Mouse (Mus musculus): ENCODE results near the gene Polr2l.
A peak's percentile ranks its signal among the peaks of the same experiment; 100 is the strongest.

The Polr2l gene

DNA sequence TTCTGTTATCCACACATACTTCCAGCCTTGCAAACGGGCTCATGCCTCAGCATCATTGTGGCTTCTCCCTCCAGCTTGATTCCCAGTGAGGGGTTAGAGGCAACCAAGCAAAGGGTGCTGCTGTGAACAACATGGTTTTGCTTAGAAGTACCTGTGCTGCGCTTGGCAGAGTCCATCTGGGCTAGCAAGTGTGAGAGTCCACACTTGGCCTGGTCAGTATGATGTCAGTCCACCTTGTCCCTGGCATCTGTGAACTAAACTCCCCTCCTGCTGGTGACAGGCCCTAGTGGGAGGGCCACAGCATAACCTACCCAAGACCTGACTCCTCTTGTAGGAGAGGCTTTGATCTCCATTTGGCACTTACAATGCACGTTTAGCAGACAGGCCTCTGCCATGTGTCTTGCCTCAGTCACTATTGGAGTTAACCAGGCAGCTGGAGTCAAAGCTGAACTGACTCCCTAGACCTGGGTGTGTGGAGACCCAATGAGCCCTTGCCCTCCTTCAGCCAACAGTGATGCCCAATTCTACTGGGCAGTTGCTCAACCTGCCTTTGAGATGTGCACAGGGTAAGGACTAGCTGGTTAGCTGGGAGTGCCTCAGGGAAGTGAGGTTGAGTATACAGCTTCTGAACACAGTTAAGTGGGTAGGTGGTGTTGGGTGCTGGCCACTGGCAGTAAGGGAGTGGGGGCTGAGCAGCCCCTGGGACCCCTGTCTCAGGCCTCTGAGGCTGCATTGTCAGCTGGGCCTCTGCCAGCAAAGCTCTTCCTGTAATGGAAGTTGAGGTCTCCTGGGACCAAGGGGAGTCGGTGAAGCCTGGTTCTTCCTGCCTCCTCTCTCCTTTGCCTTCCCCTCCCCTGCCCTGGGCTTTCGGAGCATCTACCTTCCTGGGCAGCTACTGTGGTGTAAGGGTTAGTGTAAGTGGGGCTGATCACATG is 9.5 kb upstream of the Polr2l start:
- no peak for DNase-seq (ENCODE audit: low spot score)

- no peak for DNase-seq (ENCODE audit: low spot score)
Observed at GRCm38 (mm10) chr7:141483114-141483653, 8.3 kb upstream of the Polr2l start.

DNA sequence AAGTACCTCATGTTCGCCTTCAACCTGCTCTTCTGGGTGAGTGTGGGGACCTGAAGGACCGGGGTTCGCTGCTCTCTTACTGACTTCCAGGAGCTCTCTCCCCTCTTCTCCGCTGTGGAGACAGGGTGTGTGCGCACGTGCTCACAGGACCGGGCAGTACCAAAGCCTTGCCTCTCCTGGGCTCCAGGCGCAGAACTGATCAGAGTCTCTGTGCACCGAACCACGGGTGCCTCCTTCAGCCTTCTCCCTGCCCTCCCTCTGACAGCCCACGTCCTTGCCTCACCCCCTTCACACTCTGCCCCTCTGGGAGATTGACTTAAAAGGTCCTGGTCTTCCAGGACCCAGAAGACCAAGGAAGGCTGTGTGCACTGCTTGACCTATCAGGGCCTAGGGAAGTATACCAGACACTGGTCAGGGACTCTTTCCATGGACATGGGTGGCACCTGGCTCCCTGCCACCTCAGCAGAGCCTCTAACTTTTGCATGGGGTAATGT is 7.6 kb upstream of the Polr2l start:
- DNase-seq (ENCODE audit: low spot score), result no peak

DNA sequence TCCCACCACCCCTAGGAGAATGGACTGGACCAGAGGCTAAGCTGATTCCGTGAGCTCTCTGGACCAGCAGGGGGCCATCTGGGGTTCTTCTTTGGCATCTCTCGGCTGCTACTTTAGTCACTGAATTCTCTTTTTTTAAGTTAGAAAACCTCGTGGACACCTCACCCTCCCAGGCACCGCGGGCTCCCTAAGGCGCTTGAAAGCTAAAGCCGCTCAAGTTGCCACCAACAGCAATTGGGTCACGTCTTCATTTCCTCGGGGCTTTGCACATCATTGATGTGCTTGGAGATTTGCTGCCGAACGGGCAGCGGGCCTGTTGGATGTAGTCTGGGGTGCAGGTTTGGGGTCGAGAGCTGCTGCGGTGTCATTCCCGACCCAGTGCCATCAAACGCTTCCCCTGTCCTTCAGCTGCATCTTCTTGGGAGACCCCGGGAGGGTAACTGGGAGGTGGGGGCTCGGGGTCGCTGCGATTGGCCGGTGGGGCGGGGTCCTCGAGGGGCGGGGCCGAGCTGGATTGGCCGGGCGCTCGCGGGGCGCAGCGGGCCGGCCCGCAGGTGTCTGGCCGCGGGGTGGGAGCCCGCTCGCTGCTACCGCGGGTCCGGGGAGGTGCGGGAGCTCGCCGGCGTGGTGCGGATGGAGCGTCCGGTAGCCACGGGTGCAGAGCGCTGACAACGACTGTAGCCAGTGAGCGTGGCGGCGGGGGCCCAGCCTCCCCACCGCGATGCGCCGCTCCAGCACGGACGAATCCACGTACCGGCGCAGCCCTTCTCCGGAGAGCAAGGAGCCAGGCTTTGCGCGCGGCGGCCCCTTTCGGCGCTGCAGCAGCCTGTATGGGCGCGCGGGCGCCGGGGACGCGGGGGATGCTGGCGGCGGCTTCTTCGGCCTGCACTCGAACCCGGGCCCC is 6.8 kb upstream of the Polr2l start:
- no peak for DNase-seq (ENCODE audit: low spot score)

- peak; percentile 84 for DNase-seq (ENCODE audit: low spot score)
Observed at GRCm38 (mm10) chr7:141480842-141481497, 6.0 kb upstream of the Polr2l start.

GRCm38 (mm10) chr7:141478270-141478748 is 3.4 kb upstream of the Polr2l start:
- DNase-seq (ENCODE audit: low spot score), result no peak

DNA sequence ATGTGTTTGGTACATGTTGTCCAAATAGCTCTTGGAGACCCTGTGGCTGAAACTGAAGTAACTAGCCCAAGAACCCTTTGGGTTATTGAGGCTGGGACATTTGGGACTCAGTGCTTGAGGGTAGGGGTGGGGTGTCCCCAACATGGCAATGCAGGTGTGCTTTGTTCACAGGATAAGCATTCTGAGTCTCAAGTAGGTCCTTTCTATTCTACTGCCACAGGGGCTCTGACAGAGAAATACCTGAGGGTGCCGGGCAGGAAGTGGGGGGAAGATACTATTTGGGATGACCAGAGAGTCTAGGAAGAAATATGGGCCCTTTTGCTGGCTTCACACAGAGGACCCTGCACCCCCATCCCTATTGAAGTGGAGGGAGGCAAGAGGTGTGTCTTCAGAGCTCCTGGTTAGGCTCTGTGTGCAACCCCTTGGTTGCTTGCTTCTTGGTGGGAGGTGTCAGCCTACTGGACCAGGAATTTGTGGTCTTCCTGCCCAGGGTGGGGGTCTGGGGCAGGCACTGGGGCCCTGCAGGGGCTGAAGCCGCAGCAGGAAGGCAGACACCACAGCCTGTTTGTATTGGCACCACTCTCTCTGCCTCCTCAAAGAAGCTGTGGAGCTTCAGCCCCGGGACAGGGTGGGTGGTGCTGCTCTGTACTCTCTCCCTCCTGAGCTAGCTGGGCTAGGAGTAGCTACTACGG is 2.8 kb upstream of the Polr2l start:
- DNase-seq (ENCODE audit: low spot score), result no peak

DNA sequence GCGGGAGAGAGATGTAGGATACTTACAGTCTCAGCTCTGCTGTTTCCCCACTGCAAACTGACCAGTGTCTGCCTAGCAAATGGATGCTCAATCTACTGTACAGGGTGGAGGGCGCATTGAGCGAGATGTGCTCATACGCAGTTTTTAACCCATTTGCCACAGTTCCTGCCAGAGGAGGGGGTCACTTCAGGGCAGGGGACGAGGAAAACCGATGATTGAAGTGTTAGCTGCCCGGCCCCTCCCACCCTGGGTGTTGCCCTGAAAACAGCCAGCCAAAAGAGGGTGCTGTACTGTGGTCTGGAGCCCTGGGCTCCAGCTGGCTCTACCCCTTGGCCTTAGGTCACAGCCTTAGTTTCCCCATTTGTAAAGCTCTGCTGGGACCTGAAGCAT is 2.0 kb upstream of the Polr2l start:
- no peak for DNase-seq (ENCODE audit: low spot score)

GRCm38 (mm10) chr7:141476226-141476980 is 1.5 kb upstream of the Polr2l start:
- peak; percentile 93 for DNase-seq (ENCODE audit: low spot score)

- DNase-seq (ENCODE audit: low spot score), result no peak
Observed at GRCm38 (mm10) chr7:141475805-141476158, 850 bp upstream of the Polr2l start.

GRCm38 (mm10) chr7:141474160-141474559 is 772 bp downstream of the Polr2l start:
- no peak for DNase-seq (ENCODE audit: low spot score)

GRCm38 (mm10) chr7:141472763-141473162 is 2.2 kb downstream of the Polr2l start:
- no peak for DNase-seq (ENCODE audit: low spot score)

- DNase-seq (ENCODE audit: low spot score), result no peak
Observed at GRCm38 (mm10) chr7:141472226-141472625, 2.7 kb downstream of the Polr2l start.

DNA sequence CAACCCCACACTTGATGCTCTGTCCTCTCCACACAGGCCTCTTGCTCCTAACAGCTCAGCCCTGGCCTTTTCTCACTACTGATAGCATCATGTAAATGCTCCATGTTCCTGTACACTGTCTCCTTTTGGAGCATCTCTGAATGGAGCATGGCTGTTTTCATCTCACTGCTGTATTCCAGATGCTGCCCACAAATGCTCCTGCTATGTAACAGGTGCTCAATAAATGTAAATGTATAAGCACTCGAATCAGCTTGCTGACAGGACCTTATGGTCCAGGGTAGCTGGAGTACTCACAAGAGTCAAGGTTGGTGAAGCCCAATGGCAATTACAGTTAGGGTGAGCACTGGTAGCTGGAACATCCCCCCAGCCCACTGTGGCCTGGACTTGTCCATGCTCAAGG is 3.7 kb downstream of the Polr2l start:
- DNase-seq (ENCODE audit: low spot score), result no peak

DNA sequence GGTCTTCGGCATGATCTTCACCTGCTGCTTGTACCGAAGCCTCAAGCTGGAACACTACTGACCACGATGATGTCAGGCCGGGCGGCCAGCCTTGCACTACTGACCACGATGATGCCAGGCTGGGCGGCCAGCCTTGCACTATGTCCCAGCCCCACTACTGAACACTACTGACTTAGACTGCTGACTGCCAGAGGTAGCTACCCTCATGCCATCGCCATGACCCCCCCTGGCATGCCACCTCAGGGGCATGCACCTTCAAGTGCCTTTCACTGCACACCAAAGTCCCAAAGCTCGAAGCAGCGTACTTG is 4.3 kb downstream of the Polr2l start:
- no peak for DNase-seq (ENCODE audit: low spot score)

- DNase-seq (ENCODE audit: low spot score), result no peak
Observed at GRCm38 (mm10) chr7:141469901-141470636, 4.9 kb downstream of the Polr2l start.

DNA sequence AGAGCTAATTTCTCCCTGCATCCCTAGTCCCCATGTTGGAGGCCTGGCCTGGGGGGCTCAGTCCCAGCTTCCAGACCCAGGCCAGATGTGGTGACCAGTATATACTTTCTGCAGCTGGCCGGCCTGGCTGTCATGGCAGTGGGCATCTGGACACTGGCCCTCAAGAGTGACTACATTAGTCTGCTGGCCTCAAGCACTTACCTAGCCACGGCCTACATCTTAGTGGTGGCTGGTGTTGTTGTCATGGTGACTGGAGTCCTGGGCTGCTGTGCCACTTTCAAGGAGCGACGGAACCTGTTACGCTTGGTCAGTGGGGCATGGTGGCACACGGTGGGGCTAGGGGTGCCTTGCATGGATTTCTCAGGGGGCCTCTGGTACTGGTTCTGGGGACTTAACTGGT is 5.6 kb downstream of the Polr2l start:
- no peak for DNase-seq (ENCODE audit: low spot score)

DNA sequence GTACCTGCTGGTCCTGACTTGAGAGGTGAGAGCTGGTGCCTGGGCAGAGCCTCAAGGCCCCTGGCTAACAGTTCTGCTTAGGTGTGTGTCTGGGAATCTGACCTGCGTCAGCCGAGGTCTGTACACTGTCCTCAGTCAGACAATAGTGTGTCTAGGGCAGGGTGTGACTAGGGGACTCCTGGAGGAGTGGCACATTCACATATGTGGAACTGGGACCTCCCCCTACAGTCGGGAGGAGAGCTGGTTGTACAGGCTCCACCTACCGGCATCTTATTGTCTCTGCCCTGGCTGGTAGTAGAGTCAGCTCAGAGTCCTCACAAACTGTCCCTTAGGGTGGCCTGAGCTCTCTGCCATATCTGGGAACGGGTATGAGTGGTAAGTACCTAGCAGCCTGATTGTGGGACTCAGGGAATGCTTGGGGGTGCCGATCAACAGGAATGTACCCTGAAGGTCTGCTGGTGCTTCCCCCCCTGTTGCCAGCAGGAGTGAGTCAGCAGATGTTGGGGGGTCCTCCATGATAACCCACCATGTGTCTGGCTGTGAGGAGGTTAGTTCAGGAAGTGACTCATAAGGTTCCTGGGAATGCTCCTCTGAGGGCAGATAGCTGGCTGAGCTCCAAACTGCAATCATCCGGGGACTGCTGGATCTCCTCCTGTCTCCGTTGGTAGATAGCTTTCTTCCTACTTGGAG is 6.3 kb downstream of the Polr2l start:
- DNase-seq (ENCODE audit: low spot score), result peak; percentile 87

- DNase-seq (ENCODE audit: low spot score), result no peak
Observed at GRCm38 (mm10) chr7:141468164-141468521, 6.8 kb downstream of the Polr2l start.

Data from lung, postnatal 25 days (tissue).